Mouse (Mus musculus) heart, postnatal 0 days (tissue): Measurements from ENCODE around the gene 4933415A04Rik.

ENCODE experiments used
- CTCF ChIP-seq: IDR thresholded peaks from 2 replicates; pipeline ENCODE4 v1.5.1; 2016; ENCODE audit warnings: antibody characterized with exemption, control low read depth, low read depth
- EP300 ChIP-seq: IDR thresholded peaks from 2 replicates; pipeline ENCODE4 v1.6.1; 2016; ENCODE audit warnings: antibody characterized with exemption, low read depth

DNA sequence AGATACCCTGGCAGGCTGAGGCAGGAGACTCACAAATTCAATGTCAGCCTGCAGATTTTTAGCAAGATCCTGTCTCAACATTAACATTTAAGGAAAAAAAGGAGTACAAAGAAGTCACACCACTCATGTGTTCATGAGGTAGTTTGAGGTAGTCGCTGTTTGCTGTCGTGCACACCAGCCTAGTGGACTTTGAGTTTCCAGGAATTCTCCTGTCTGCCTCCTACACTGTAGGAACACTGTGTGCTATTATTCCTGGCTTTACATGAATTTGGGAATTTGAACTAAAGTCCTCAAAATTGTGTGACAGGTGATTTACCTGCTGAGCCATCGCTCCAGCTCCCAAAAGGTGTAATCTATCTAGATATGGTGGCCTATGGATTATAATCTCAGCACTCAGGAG is 51.6 kb downstream of the 4933415A04Rik start:
- no peak for TF ChIP-seq EP300
- TF ChIP-seq CTCF = no peak
